Mouse (Mus musculus) midbrain, embryonic 14.5 days (tissue): ENCODE results near the gene Rwdd1. TPM values are rescaled to one million over a fixed set of nuclear protein-coding genes. Genes with fewer than 3 reads are reported as not detected.
"Not testable (repeated sequence)": the region's sequence is repeated elsewhere in the genome, so short reads cannot be mapped to it uniquely, and the experiment has no call there.

Experiments
- ATAC-seq: fragments of 200-750 bp; cut with Nextera tagmentation; 2 replicates; pipeline ENCODE4 v1.8.0; 2017; ENCODE audit warnings: moderate number of reproducible peaks, moderate library complexity; ENCODE audit not compliant: low FRiP score, low TSS enrichment
- DNase-seq: peaks from one replicate; pipeline ENCODE4 v3.0.0-alpha.2; 2015
- H3K27ac ChIP-seq: fragments of 300-500 bp; sonication (generic); replicated peaks from 2 replicates; pipeline ENCODE4 v1.5.1; 2014; ENCODE audit warnings: mild to moderate bottlenecking, low read depth, low read length, moderate library complexity
- H3K27me3 ChIP-seq: fragments of 300-500 bp; sonication (generic); 2 replicates; pipeline ENCODE4 v1.6.1; 2014; ENCODE audit warnings: low read length, control low read depth, mixed read lengths; ENCODE audit not compliant: control insufficient read depth, insufficient read depth
- H3K36me3 ChIP-seq: fragments of 300-500 bp; sonication (generic); 2 replicates; pipeline ENCODE4 v1.6.1; 2014; ENCODE audit warnings: low read length, control low read depth; ENCODE audit not compliant: control insufficient read depth, insufficient read depth
- H3K4me1 ChIP-seq: fragments of 300-500 bp; sonication (generic); 2 replicates; pipeline ENCODE4 v1.6.1; 2014; ENCODE audit warnings: mild to moderate bottlenecking, antibody characterized with exemption, low read length, control low read depth; ENCODE audit not compliant: control insufficient read depth, insufficient read depth
- H3K4me2 ChIP-seq: fragments of 300-500 bp; sonication (generic); 2 replicates; pipeline ENCODE4 v1.6.1; 2014; ENCODE audit warnings: mild to moderate bottlenecking, low read length, moderate library complexity
- H3K4me3 ChIP-seq: fragments of 300-500 bp; sonication (generic); replicated peaks from 2 replicates; pipeline ENCODE4 v1.5.1; 2014; ENCODE audit warnings: low read depth, low read length
- H3K9ac ChIP-seq: fragments of 300-500 bp; sonication (generic); replicated peaks from 2 replicates; pipeline ENCODE4 v1.6.1; 2014; ENCODE audit warnings: mild to moderate bottlenecking, low read length, moderate library complexity
- H3K9me3 ChIP-seq: fragments of 300-500 bp; sonication (generic); 2 replicates; pipeline ENCODE4 v1.6.1; 2016; ENCODE audit warnings: low read length, control low read depth, mixed read lengths; ENCODE audit not compliant: control insufficient read depth
- WGBS: fragments of 180-500 bp; shearing (Covaris S2); extraction: QIAGEN DNeasy Blood & Tissue Kit; methylation state at CpG from one replicate; pipeline ENCODE4 v1.1.7; 2014; 5-methylcytosine and 5-hydroxymethylcytosine counted together
- polyA plus RNA-seq: library from polyadenylated mRNA; unstranded; fragments of >200 nt; fragmentation: Nextera tagmentation; extraction: Ambion mirVana; gene quantifications from 2 replicates; pipeline ENCODE4 v1.2.1, GENCODE M21; 2014

Gene Rwdd1
- polyA plus RNA-seq, 1 experiment from 2014 or later: 135 TPM

DNA sequence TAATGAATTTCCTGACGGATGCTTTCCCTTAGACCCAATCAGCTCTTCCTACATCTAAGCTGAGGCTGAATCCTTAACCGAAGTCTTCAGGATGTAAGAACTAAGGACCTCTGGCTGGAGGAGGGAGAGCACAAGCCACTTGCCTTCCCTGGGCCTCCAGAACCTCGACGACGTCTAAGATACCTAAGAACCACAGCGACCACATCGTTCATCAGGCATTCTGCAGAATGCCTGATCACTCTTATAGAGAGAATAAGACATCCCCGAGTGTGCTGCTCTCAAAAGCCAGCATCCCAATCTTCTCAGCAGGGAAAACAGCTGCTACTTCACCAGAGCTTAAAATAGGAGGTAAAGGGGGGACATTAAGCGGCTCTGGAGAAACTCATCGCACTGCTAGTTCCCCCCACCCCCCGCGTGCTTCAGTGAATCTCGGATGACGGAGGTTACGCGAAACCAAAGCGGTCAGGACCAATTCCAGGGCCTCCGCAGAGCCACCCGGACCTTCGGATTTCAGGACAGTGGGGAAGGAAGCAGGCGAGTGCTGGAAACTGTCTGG lies 600 bp downstream of the Rwdd1 start:
- no peak; the same call in 1 of the 2 replicates for ATAC-seq
- under 1% methylated on average over 21 of the region's 21 CpGs for WGBS

DNA sequence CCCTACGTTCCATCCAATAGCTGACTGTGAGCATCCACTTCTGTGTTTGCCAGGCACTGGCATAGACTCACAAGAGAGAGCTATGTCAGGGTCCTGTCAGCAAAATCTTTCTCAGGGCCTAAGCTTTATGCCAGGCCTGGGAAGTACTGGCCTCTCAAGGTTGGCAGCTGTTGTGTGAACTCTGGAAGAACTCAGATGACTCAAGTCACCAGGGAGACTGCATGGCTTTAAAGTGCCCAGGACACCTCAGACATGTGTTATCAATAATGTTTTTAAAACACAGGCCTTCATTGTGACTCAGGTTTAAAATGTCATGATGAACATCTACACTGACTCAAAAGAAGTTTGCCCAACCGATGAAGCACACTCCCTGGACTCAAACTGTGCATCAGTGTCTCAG lies 6.2 kb downstream of the Rwdd1 start:
- Histone ChIP-seq H3K27me3 (no peaks in the 10 kb centered on the region), H3K4me3 (no peak overlapping the region), H3K4me2 (no peak overlapping the region), H3K9me3 (no peaks in the 10 kb centered on the region), H3K4me1 (peaks cover 6% of the 10 kb centered on the region), H3K27ac (no peak overlapping the region), H3K36me3 (peaks cover 19% of the 10 kb centered on the region), H3K9ac (no peak overlapping the region)
- 82% methylated on average over 2 of the region's 2 CpGs for WGBS
- ATAC-seq (no peak), DNase-seq (no peak)

More for the DNA sequence above, 600 bp downstream of the Rwdd1 start:
- H3K27ac ChIP-seq: peak overlapping the region; percentile 93
- peaks cover 14% of the 10 kb centered on the region for H3K4me1 ChIP-seq
- no peaks in the 10 kb centered on the region for H3K9me3 ChIP-seq
- no peaks in the 10 kb centered on the region for H3K36me3 ChIP-seq
- no peaks in the 10 kb centered on the region for H3K27me3 ChIP-seq
- DNase-seq: peak; percentile 58
- peak overlapping the region; percentile 77 for H3K4me2 ChIP-seq
- H3K4me3 ChIP-seq: peak overlapping the region; percentile 91
- peak overlapping the region; percentile 89 for H3K9ac ChIP-seq

DNA sequence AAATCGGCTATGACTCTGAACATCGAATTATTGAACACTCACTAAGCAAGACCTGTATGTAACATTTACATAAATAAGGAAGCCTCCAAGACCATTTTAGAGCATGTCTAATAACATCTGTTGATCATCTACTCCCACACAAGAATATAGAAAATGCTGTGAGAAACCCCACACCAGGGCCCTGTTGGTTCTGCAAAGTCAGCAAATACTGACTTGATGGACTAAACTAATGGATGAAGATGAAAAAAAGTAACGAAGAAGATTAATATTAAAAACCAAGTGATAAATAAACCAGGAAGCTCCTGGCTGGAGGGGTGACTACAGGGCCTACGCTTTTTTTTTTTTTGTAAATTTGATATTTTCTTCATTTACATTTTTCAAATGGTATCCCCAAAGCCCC lies 6.8 kb downstream of the Rwdd1 start:
- H3K4me1 ChIP-seq: no peaks in the 10 kb centered on the region
- no peak overlapping the region for H3K4me3 ChIP-seq
- H3K9me3 ChIP-seq: no peaks in the 10 kb centered on the region
- no peak overlapping the region for H3K4me2 ChIP-seq
- DNase-seq: no peak
- no peaks in the 10 kb centered on the region for H3K27me3 ChIP-seq
- no peak overlapping the region for H3K9ac ChIP-seq
- H3K27ac ChIP-seq: no peak overlapping the region
- WGBS: 96% methylated on average over 4 of the region's 4 CpGs
- H3K36me3 ChIP-seq: peaks cover 25% of the 10 kb centered on the region
- no peak for ATAC-seq

DNA sequence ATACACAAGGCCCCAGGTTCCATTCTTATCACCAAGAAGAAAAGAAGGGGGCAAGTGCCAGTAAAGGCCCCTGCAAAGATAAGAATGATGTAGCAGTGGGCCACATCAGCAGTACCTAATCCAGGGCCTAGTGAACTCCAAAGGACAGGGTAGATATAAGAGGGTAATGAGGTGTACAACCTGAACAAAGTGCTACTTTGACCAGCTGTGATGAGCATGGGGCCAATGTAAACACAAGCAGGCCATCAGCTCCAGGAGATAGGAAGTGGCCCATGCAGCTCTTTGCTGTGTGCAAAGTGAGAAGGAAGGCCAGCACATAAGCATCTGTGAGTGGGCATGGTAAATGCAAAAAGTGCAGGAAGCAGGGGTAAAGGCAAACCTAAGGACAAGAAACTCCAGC lies 21.0 kb downstream of the Rwdd1 start:
- no peaks in the 10 kb centered on the region for H3K9me3 ChIP-seq
- ATAC-seq: no peak

DNA sequence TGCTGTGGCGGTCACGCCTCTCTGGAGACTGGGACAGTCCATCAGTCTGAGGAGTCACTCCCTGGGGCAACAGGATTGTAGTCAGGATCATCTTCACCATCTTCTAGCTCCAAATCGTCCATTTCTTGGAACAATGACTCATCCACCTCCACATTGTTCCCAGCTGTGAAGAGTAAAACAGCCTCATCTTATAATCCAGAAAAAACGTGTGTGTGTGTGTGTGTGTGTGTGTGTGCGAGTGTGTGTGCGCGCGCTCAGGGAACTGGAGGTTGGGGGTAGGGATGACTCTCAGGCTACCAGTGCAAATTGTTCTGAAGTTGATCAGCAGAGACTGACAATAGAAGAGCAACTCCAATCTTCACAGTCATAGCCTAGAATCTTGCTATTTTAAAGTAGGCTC lies 22.7 kb downstream of the Rwdd1 start:
- 94% methylated on average over 6 of the region's 8 CpGs for WGBS
- peaks cover 77% of the 10 kb centered on the region for H3K36me3 ChIP-seq

More for the DNA sequence above, 21.0 kb downstream of the Rwdd1 start:
- Histone ChIP-seq H3K27ac (no peak overlapping the region), H3K9ac (no peak overlapping the region), H3K4me2 (no peak overlapping the region), H3K4me1 (no peaks in the 10 kb centered on the region), H3K4me3 (no peak overlapping the region), H3K27me3 (no peaks in the 10 kb centered on the region), H3K36me3 (peaks cover 77% of the 10 kb centered on the region)
- DNase-seq: no peak

DNA sequence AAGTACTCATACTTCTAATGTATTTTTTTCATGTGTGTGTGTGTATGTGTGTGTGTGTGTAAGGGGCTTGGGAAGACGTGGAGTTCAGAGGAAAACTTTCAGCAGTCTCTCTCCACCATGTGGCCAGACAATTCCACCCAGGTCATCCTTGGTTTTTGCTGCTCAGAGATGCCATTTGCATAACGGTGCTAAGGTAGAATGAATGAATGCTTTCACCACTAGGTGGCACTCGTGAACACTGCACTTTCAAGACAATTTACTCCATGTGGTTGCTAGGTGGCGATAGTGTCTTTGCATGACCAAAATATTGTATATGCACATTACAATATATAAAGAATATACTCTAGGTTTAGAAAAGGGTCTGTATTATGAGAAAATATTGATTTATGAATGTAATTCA lies 32.7 kb downstream of the Rwdd1 start:
- Histone ChIP-seq H3K27me3 (no peaks in the 10 kb centered on the region), H3K4me2 (no peak overlapping the region), H3K4me1 (no peaks in the 10 kb centered on the region), H3K9me3 (no peaks in the 10 kb centered on the region), H3K27ac (no peak overlapping the region), H3K4me3 (no peak overlapping the region), H3K36me3 (peaks cover 12% of the 10 kb centered on the region), H3K9ac (no peak overlapping the region)
- ATAC-seq (peak; percentile 73; the same call in 1 of the 2 replicates), DNase-seq (peak; percentile 89)
- 21% methylated on average over 4 of the region's 4 CpGs for WGBS

More for the DNA sequence above, 22.7 kb downstream of the Rwdd1 start:
- H3K27ac ChIP-seq, H3K27me3 ChIP-seq, H3K4me1 ChIP-seq, H3K9ac ChIP-seq, H3K4me2 ChIP-seq, H3K4me3 ChIP-seq, H3K9me3 ChIP-seq, ATAC-seq, DNase-seq: not testable (repeated sequence)

DNA sequence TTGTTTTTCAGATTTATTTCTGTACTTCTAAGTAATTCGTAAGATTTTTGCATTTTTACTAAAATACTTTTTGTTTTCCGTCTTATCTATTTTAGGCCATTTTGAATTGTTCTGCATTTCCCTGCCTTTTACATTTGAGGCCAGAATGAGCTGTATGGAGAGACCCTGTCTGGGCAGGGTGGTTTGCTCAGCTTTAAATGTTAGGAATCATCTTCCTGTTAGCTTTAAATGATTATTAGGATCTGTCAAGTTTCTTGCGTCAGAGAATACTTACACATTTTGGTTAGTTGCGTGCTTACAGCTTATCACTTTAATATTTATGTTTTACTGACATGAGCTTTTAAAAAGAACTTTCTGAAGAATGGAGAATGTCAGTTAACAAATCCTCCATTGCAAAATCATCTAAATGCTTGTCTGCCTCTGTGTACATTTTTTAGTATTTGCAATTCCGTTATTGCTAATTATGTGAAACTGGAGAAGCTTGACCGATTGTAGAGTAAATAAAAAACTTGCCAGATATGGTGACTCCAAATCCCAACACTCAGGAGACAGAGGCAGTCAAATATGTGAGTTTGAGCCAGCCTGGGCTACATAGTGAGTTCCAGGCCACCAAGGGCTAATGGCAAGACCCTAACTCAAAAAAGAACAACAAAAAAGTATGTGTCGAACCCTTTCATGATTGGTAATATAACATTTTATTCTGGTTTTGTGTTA lies 44.5 kb downstream of the Rwdd1 start:
- Histone ChIP-seq H3K9me3 (no peaks in the 10 kb centered on the region), H3K27me3 (no peaks in the 10 kb centered on the region), H3K9ac (no peak overlapping the region), H3K4me1 (no peaks in the 10 kb centered on the region), H3K36me3 (no peaks in the 10 kb centered on the region), H3K27ac (no peak overlapping the region), H3K4me2 (no peak overlapping the region), H3K4me3 (no peak overlapping the region)
- 95% methylated on average over 7 of the region's 7 CpGs for WGBS
- ATAC-seq: no peak
- DNase-seq: no peak

DNA sequence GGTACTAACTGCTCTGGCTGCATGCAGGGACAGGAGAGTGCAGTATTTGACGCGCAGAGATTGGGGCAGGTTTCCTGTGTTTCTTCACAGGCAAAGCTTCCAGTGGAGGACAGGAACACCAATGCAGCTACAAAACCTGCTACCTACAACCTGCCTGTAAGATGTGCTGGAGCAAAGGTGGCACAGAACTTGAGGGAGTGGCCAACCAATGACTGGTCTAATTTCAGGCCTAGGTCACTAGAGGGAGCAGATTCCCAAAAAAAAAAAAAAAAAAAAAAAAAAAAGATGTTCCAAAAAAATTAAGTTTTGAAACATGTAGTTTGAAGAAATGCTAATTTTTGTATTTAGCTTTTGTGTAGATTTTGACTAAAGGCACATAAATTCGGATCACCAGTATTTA lies 66.9 kb downstream of the Rwdd1 start:
- Histone ChIP-seq H3K27ac (no peak overlapping the region), H3K4me2 (no peak overlapping the region), H3K36me3 (peaks cover 12% of the 10 kb centered on the region), H3K4me3 (no peak overlapping the region), H3K4me1 (peaks cover 14% of the 10 kb centered on the region; the same call in 1 of the 2 replicates), H3K9ac (no peak overlapping the region), H3K9me3 (no peaks in the 10 kb centered on the region), H3K27me3 (no peaks in the 10 kb centered on the region)
- DNase-seq (no peak), ATAC-seq (no peak)
- 78% methylated on average over 3 of the region's 3 CpGs for WGBS
